In the genomic region with DNA sequence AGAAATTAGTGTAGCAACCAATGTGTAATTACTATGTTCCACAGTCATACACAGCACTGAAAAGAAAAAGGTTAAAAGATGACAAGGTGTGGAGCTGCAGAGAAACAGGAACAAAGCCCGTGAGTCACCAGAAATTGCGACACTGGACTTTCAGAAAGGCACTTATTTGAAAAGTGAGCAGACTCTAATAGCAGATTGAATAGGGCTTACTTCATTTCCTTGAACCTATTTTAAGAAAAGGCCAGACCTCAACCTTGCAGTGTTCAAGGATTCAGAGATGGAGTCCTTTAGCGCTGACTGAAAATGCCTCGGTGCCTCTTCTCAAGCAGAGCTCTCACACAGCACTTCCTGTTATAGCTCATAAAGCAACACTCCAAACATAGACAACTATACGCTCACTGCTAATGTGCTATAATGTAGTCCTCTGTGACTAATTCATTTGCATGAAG, we compare ENCODE assay signal across 8 mouse cellular contexts.
DNase-seq lines count a peak whose midpoint lies in the region; ATAC-seq and TF ChIP-seq lines count a peak whose summit lies in the region.

No protein-coding gene starts in this region.

- TF ChIP-seq EP300 in CH12.LX (IDR thresholded peaks at IDR 0.05; ENCODE audit: low read length) = no peak

- no peaks in the 10 kb centered on the region for H3K79me2 ChIP-seq in CH12.LX (replicated peaks; ENCODE audit: control insufficient read depth, extremely low read depth, insufficient read depth, poor library complexity, severe bottlenecking)

- in situ Hi-C loops in CH12.LX (cut with MboI; ENCODE audit: low pct_ligation_motif_present, low pct_unique_long_range_greater_than_20kb, low sequenced_read_pairs) = no loop called here

- H3K4me3 ChIP-seq in hindbrain, embryonic 14.5 days (replicated peaks; ENCODE audit: low read length) = no peak overlapping the region
- no peak overlapping the region for H3K4me3 ChIP-seq in hindbrain, embryonic 10.5 days
- H3K4me3 ChIP-seq in CH12.LX (replicated peaks in 1 of 3; ENCODE audit: low read depth in 2 of 3, low read length in 2 of 3, poor library complexity in 1 of 3) = no peak overlapping the region
- H3K4me3 ChIP-seq in embryonic facial prominence, embryonic 15.5 days (replicated peaks) = no peak overlapping the region
- no peak overlapping the region for H3K4me3 ChIP-seq in midbrain, embryonic 11.5 days (ENCODE audit: low read depth, low read length)

- 68% methylated on average over 5 of the region's 5 CpGs for WGBS in hindbrain, embryonic 14.5 days
- WGBS in hindbrain, embryonic 10.5 days = 92% methylated on average over 5 of the region's 5 CpGs
- 79% methylated on average over 5 of the region's 5 CpGs for WGBS in embryonic facial prominence, embryonic 15.5 days
- WGBS in midbrain, embryonic 11.5 days = 92% methylated on average over 5 of the region's 5 CpGs

- no peak overlapping the region for H3K9ac ChIP-seq in hindbrain, embryonic 14.5 days
- no peak overlapping the region for H3K9ac ChIP-seq in CH12.LX (ENCODE audit: insufficient read depth, low read depth)
- no peak overlapping the region for H3K9ac ChIP-seq in embryonic facial prominence, embryonic 15.5 days
- H3K9ac ChIP-seq in midbrain, embryonic 11.5 days (ENCODE audit: low read length) = no peak overlapping the region

- 0 out of 2 replicates have a peak, but pooled peaks cover 6% of the 10 kb centered on the region for H3K4me1 ChIP-seq in hindbrain, embryonic 14.5 days (replicated peaks; ENCODE audit: control insufficient read depth, insufficient read depth, low read length)
- H3K4me1 ChIP-seq in hindbrain, embryonic 10.5 days (replicated peaks) = no peaks in the 10 kb centered on the region
- H3K4me1 ChIP-seq in CH12.LX (ENCODE audit: control insufficient read depth in 1 of 2, insufficient read depth in 2 of 2) = peaks cover 0 to 17% of the 10 kb centered on the region in 2 experiments; a peak in 1 of 4 replicates
- H3K4me1 ChIP-seq in embryonic facial prominence, embryonic 15.5 days = no peaks in the 10 kb centered on the region
- H3K4me1 ChIP-seq in midbrain, embryonic 11.5 days (ENCODE audit: control insufficient read depth, insufficient read depth, low read length) = no peaks in the 10 kb centered on the region

- no peaks in the 10 kb centered on the region for H3K9me3 ChIP-seq in hindbrain, embryonic 14.5 days (ENCODE audit: control insufficient read depth, low read length)
- no peaks in the 10 kb centered on the region for H3K9me3 ChIP-seq in hindbrain, embryonic 10.5 days
- H3K9me3 ChIP-seq in CH12.LX (replicated peaks; ENCODE audit: low read length) = no peaks in the 10 kb centered on the region
- no peaks in the 10 kb centered on the region for H3K9me3 ChIP-seq in embryonic facial prominence, embryonic 15.5 days (replicated peaks)
- H3K9me3 ChIP-seq in midbrain, embryonic 11.5 days (ENCODE audit: control insufficient read depth, low read length) = no peaks in the 10 kb centered on the region

- H3K4me2 ChIP-seq in hindbrain, embryonic 14.5 days (replicated peaks) = no peak overlapping the region
- no peak overlapping the region for H3K4me2 ChIP-seq in CH12.LX (ENCODE audit: insufficient read depth, low read depth, poor library complexity, severe bottlenecking)
- H3K4me2 ChIP-seq in embryonic facial prominence, embryonic 15.5 days (replicated peaks) = no peak overlapping the region
- no peak overlapping the region for H3K4me2 ChIP-seq in midbrain, embryonic 11.5 days

- H3K27ac ChIP-seq in hindbrain, embryonic 14.5 days = peak overlapping the region; percentile 49
- H3K27ac ChIP-seq in hindbrain, embryonic 10.5 days = no peak overlapping the region
- no peak overlapping the region for H3K27ac ChIP-seq in CH12.LX (ENCODE audit: insufficient read depth, low read depth)
- peak overlapping the region; percentile 25; the same call in 1 of the 2 replicates for H3K27ac ChIP-seq in embryonic facial prominence, embryonic 15.5 days (replicated peaks)
- H3K27ac ChIP-seq in midbrain, embryonic 11.5 days (ENCODE audit: low read depth, low read length) = no peak overlapping the region

- dilution Hi-C loops in CH12.LX (cut with MboI; ENCODE audit: extremely low pct_ligation_motif_present, extremely low pct_unique_long_range_greater_than_20kb, low sequenced_read_pairs) = no loop called here

- no peak for DNase-seq in hindbrain, embryonic 14.5 days (ENCODE audit: low spot score)
- DNase-seq in hindbrain, embryonic 10.5 days (ENCODE audit: low spot score) = no peak
- peak; percentile 52 for DNase-seq in CH12.LX (ENCODE audit: extremely low read depth)
- peak; percentile 88 for DNase-seq in lung, postnatal 36 days
- DNase-seq in midbrain, embryonic 11.5 days (ENCODE audit: low spot score, missing footprints) = no peak
- DNase-seq in right cerebral cortex, postnatal 10 days (ENCODE audit: low spot score in 2 of 2) = no peak
- DNase-seq in kidney, adult 11 months = no peak

- no peak for ATAC-seq in hindbrain, embryonic 14.5 days (ENCODE audit: low FRiP score)
- ATAC-seq in embryonic facial prominence, embryonic 15.5 days (ENCODE audit: insufficient number of reproducible peaks, low FRiP score, low TSS enrichment, low read depth) = no peak; the same call in 1 of the 2 replicates
- ATAC-seq in midbrain, embryonic 11.5 days (ENCODE audit: low FRiP score) = no peak

- TF ChIP-seq RAD21 in CH12.LX (IDR thresholded peaks at IDR 0.05; ENCODE audit: low read depth, low read length) = no peak

- no peak for TF ChIP-seq CTCF in CH12.LX (conservative IDR thresholded peaks at IDR 0.05 in 1 of 2, IDR thresholded peaks at IDR 0.05 in 1 of 2; ENCODE audit: low read depth in 2 of 2, low read length in 2 of 2)

- no peak for TF ChIP-seq POLR2A in CH12.LX (IDR thresholded peaks at IDR 0.05; ENCODE audit: low read depth, low read length)

- H3K36me3 ChIP-seq in hindbrain, embryonic 14.5 days (replicated peaks; ENCODE audit: control insufficient read depth, insufficient read depth) = no peaks in the 10 kb centered on the region
- H3K36me3 ChIP-seq in hindbrain, embryonic 10.5 days = no peaks in the 10 kb centered on the region
- H3K36me3 ChIP-seq in CH12.LX (replicated peaks in 1 of 2; ENCODE audit: control insufficient read depth in 1 of 2, insufficient read depth in 1 of 2, low read length in 1 of 2) = peaks cover 0 to 3% of the 10 kb centered on the region in 2 experiments
- no peaks in the 10 kb centered on the region for H3K36me3 ChIP-seq in embryonic facial prominence, embryonic 15.5 days
- H3K36me3 ChIP-seq in midbrain, embryonic 11.5 days (ENCODE audit: control insufficient read depth, insufficient read depth, low read length) = no peaks in the 10 kb centered on the region

- no peaks in the 10 kb centered on the region for H3K27me3 ChIP-seq in hindbrain, embryonic 14.5 days (ENCODE audit: control insufficient read depth, insufficient read depth, low read length)
- H3K27me3 ChIP-seq in hindbrain, embryonic 10.5 days (ENCODE audit: insufficient read depth, poor library complexity, severe bottlenecking) = no peaks in the 10 kb centered on the region
- H3K27me3 ChIP-seq in CH12.LX (replicated peaks) = no peaks in the 10 kb centered on the region
- no peaks in the 10 kb centered on the region for H3K27me3 ChIP-seq in embryonic facial prominence, embryonic 15.5 days
- H3K27me3 ChIP-seq in midbrain, embryonic 11.5 days (ENCODE audit: control insufficient read depth, insufficient read depth, low read length) = no peaks in the 10 kb centered on the region

TF ChIP-seq in CH12.LX, 34 proteins besides CTCF, POLR2A, EP300 and RAD21:
- TF ChIP-seq HCFC1 (IDR thresholded peaks at IDR 0.05; ENCODE audit: low read depth, low read length) (no peak), ETS1 (conservative IDR thresholded peaks at IDR 0.05; ENCODE audit: low read depth, low read length) (peak; percentile 35; the same call in 1 of the 2 replicates)

Comparison
In these comparisons a context has a peak if more than half of its experiments do, and no peak if none do; other contexts are left out.
1. H3K27ac ChIP-seq: peak in hindbrain, embryonic 14.5 days (single experiment) and embryonic facial prominence, embryonic 15.5 days (single experiment); none in hindbrain, embryonic 10.5 days (single experiment), CH12.LX (single experiment) and midbrain, embryonic 11.5 days (single experiment).
2. DNase-seq: peak in CH12.LX (single experiment) and lung, postnatal 36 days (single experiment); none in hindbrain, embryonic 14.5 days (single experiment), hindbrain, embryonic 10.5 days (single experiment), midbrain, embryonic 11.5 days (single experiment), right cerebral cortex, postnatal 10 days (0 of 2) and kidney, adult 11 months (single experiment).